Mouse (Mus musculus): ENCODE measurements at regions not wholly inside any gene's neighbourhood (a gene's known extent, or its start where the extent isn't known, plus 50 kb on each side); places are given as distances from the start of the nearest gene placed in this dataset.

DNA sequence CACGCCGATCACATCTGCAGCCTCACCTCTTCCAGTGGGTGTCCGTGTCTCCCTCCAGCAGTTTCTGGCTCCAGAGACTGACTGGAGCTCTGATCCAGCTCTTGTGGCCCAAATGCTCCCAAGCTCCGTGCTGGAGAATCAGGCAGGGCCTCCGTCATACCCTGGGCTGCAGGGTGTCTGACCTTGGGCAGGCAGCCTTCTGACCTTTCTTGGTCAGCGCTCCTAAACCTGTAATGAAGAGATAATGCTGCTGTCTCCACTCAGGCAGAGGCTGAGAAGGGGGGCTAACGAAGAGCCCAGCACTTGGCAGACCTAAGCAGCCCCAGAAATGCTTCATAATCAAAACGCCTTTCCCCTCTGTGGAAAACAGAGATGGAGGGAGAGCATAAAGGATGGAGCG, 89.9 kb upstream of the Mef2a start:
- H3K4me3 ChIP-seq = no peak overlapping the region
- no peaks in the 10 kb centered on the region for H3K9me3 ChIP-seq
- peak overlapping the region; percentile 28; the same call in 1 of the 2 replicates for H3K4me2 ChIP-seq
- H3K9ac ChIP-seq = peak overlapping the region; percentile 67
- no peak for ATAC-seq (ENCODE audit: extremely low read depth, insufficient number of reproducible peaks, low FRiP score, low TSS enrichment)
- H3K36me3 ChIP-seq = no peaks in the 10 kb centered on the region
- peaks cover 60% of the 10 kb centered on the region for H3K4me1 ChIP-seq
- peak overlapping the region; percentile 82 for H3K27ac ChIP-seq (replicated peaks)
- 16% methylated on average over 9 of the region's 9 CpGs for WGBS
- no peaks in the 10 kb centered on the region for H3K27me3 ChIP-seq (replicated peaks)

DNA sequence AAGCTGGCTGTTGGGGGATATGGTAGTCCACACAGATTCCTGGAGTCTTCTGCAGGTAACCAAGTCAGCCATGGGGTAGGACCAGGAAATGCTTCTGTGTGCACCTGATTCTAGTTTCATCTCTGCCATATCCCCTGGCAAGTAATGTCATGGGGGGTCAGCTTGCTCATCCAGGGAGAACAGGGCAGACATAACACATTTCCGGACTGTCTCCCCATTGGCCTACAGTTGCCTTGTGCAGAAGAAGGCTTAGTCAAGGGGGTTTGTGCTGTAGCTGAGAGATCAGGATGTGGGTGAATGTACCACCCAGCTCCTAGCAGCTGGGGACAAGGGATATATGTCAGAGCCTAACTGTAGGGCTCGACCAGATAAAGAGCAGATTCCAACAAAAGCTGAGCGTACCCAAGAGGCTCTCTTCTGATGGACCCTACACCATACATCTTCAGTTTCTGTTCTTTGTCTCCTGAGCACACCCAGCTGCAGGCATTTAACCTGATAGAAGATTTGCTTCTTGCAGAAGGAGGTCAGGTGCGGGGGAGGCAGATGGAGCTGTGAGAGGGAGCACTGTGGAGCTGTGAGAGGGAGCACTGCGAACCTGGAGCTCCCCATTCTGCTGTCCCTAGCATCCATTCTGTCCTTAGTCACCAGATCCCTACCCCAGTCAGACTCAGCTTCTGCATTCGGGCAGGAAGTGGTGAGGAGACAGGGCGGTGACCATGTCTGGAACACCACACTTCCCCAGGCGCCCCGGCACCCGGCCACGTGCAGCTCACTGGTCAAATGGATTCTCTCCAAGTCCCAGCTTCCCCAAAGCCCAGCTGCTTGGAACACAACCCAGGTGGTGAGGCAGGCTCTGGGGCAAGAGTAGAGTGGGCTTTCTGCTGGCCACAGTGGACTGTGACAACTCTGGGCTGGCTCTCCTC, 88.9 kb upstream of the Mef2a start:
- no peak overlapping the region for H3K4me3 ChIP-seq
- no peaks in the 10 kb centered on the region for H3K27me3 ChIP-seq (replicated peaks)
- no peaks in the 10 kb centered on the region for H3K9me3 ChIP-seq
- peak overlapping the region; percentile 67 for H3K9ac ChIP-seq
- 0 out of 2 replicates have a peak, but pooled peaks have one; percentile 34 for ATAC-seq (ENCODE audit: extremely low read depth, insufficient number of reproducible peaks, low FRiP score, low TSS enrichment)
- 56% methylated on average over 11 of the region's 11 CpGs for WGBS
- no peaks in the 10 kb centered on the region for H3K36me3 ChIP-seq
- 0 out of 2 replicates have a peak overlapping the region, but pooled peaks have one; percentile 28 for H3K4me2 ChIP-seq
- peaks cover 60% of the 10 kb centered on the region for H3K4me1 ChIP-seq
- peak overlapping the region; percentile 82 for H3K27ac ChIP-seq (replicated peaks)

DNA sequence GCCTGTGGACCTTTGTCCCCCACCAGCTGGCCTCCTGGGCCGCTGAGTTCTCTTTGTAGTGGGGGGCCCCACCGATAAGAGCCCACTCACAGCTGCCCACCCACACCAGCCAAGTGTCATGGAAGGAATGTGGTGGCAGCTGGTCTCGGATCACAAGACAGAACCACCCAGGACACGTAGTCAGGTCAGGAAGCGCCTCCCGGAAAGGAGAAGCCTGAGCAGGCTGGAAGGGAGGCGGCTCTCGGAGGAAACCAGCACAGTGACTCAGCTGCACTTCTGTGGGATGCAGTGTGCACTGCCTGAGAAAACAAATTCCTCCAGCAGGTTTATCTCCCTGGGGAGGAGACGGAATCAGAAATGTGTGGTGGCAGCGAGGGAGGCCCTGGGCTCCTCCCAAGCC, 87.2 kb upstream of the Mef2a start:
- no peak for ATAC-seq (ENCODE audit: extremely low read depth, insufficient number of reproducible peaks, low FRiP score, low TSS enrichment)
- no peak overlapping the region for H3K4me2 ChIP-seq
- no peaks in the 10 kb centered on the region for H3K27me3 ChIP-seq (replicated peaks)
- no peaks in the 10 kb centered on the region for H3K36me3 ChIP-seq
- peak overlapping the region; percentile 26 for H3K27ac ChIP-seq (replicated peaks)
- WGBS = 25% methylated on average over 10 of the region's 10 CpGs
- peaks cover 67% of the 10 kb centered on the region for H3K4me1 ChIP-seq
- no peak overlapping the region for H3K9ac ChIP-seq
- H3K9me3 ChIP-seq = no peaks in the 10 kb centered on the region
- no peak overlapping the region for H3K4me3 ChIP-seq

DNA sequence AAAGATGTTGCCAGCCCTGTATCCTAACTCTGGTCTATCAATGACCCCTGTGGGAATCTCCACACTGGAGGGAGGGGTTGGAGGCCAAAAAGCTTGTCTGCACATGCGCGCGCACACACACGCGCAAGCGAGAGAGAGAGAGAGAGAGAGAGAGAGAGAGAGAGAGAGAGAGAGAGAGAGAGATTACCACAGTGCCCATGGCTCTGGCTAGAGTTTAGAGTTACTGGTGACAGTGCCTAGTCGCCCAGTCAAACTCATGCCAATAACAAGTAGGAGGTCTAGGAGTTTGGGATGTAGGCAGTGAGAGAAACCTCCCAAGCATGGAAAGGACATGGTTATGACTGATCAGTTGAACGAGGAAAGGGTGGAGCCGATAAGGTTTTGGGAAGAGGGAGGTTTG, 86.6 kb upstream of the Mef2a start:
- no peaks in the 10 kb centered on the region for H3K27me3 ChIP-seq (replicated peaks)
- no peaks in the 10 kb centered on the region for H3K36me3 ChIP-seq
- no peak overlapping the region for H3K4me2 ChIP-seq
- no peak for ATAC-seq (ENCODE audit: extremely low read depth, insufficient number of reproducible peaks, low FRiP score, low TSS enrichment)
- no peak overlapping the region for H3K27ac ChIP-seq (replicated peaks)
- WGBS = 91% methylated on average over 9 of the region's 9 CpGs
- no peak overlapping the region for H3K4me3 ChIP-seq
- H3K9ac ChIP-seq = no peak overlapping the region
- no peaks in the 10 kb centered on the region for H3K9me3 ChIP-seq
- peaks cover 71% of the 10 kb centered on the region for H3K4me1 ChIP-seq

DNA sequence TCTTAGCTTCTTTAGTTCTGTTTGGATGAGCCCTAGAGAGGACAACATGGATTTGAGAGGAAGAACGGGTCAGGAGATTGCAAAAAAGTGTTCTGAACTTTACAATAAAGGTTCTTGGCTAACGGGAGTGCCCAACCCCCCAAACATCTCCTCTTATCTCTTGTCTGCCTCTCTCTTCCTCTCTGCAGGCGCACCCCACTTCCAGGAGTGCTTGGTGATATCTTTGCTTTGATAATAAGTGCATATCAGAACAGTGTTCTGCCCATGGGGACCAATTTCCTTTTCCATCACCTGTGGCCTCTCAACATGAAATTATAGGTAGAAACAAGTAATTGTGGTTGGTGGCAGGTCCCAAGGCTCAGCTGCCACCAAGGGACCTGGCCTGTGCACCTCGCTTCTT, 86.0 kb upstream of the Mef2a start:
- no peaks in the 10 kb centered on the region for H3K9me3 ChIP-seq
- no peak for ATAC-seq (ENCODE audit: extremely low read depth, insufficient number of reproducible peaks, low FRiP score, low TSS enrichment)
- H3K4me2 ChIP-seq = no peak overlapping the region
- H3K4me1 ChIP-seq = peaks cover 70% of the 10 kb centered on the region
- no peaks in the 10 kb centered on the region for H3K36me3 ChIP-seq
- H3K27me3 ChIP-seq (replicated peaks) = no peaks in the 10 kb centered on the region
- H3K4me3 ChIP-seq = no peak overlapping the region
- WGBS = 50% methylated on average over 4 of the region's 4 CpGs
- H3K27ac ChIP-seq (replicated peaks) = no peak overlapping the region
- no peak overlapping the region for H3K9ac ChIP-seq

DNA sequence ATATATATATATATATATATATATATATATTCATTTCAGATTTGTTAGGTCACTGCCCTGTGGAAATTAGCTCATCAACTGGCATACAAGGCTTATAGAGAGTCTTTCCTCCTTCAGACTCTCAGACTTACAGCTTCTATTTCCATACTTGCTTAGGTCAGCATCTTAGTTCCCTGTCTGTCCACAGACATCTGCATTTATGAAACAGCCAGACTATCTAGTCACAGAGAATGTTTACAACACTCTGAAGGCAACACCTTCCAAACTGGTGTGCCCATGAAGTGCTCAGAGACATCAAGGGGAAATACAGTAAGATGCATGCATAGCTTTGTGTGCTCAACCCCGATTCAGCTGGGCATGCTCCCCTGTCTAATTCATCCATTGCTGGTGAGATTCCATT, 85.2 kb upstream of the Mef2a start:
- Histone ChIP-seq H3K27me3 (replicated peaks) (no peaks in the 10 kb centered on the region), H3K4me2 (no peak overlapping the region), H3K9me3 (peaks cover 3% of the 10 kb centered on the region; the same call in 1 of the 2 replicates), H3K4me1 (peaks cover 62% of the 10 kb centered on the region), H3K9ac (no peak overlapping the region), H3K27ac (replicated peaks) (no peak overlapping the region), H3K36me3 (no peaks in the 10 kb centered on the region), H3K4me3 (no peak overlapping the region)
- WGBS = 67% methylated on average over 1 of the region's 1 CpGs
- no peak for ATAC-seq (ENCODE audit: extremely low read depth, insufficient number of reproducible peaks, low FRiP score, low TSS enrichment)

DNA sequence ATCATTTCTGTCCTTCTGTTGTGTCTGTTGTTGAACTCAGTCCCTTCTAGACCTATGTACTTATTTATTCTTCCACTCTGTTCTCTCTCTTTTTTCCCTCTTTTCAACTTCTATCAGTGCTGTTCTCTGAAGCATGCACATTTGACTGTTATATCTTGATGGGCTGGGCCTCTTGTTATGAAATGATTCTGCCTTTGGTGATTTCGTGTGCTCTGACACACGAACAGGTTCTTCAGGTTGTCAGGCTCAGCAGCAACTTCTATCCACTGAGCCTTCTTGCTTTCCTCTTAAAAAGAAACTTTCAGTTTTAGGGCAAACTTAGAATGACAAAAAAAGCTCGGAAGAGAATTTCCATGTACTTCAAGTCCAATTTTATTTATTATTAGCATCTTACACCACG, 83.4 kb upstream of the Mef2a start:
- H3K27ac ChIP-seq (replicated peaks) = no peak overlapping the region
- H3K4me2 ChIP-seq = no peak overlapping the region
- H3K4me1 ChIP-seq = peaks cover 53% of the 10 kb centered on the region
- H3K4me3 ChIP-seq = no peak overlapping the region
- H3K9ac ChIP-seq = no peak overlapping the region
- H3K27me3 ChIP-seq (replicated peaks) = no peaks in the 10 kb centered on the region
- no peaks in the 10 kb centered on the region for H3K36me3 ChIP-seq
- peaks cover 5% of the 10 kb centered on the region; the same call in 1 of the 2 replicates for H3K9me3 ChIP-seq
- no peak for ATAC-seq (ENCODE audit: extremely low read depth, insufficient number of reproducible peaks, low FRiP score, low TSS enrichment)
- WGBS = 80% methylated on average over 4 of the region's 4 CpGs

DNA sequence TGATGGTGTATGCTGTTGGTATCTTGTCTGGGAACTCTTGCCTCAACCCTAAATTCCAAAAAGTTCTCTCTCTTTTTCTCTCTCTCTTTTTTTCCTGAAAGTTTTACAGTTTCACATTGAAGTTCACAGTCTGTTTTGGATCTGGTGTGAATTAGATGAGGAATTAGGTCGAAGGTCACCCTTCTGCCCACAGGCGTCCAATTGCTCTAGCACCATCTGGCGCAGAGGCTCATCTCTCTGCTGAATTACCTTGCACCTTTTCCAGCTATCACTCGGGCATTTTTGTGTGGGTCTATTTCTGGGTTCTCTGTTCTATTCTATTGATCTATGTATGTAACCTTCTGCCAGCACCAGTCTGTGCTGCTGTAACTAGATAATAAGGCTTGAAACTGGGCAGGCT, 81.8 kb upstream of the Mef2a start:
- H3K4me2 ChIP-seq = no peak overlapping the region
- H3K36me3 ChIP-seq = no peaks in the 10 kb centered on the region
- H3K27me3 ChIP-seq (replicated peaks) = no peaks in the 10 kb centered on the region
- H3K9ac ChIP-seq = no peak overlapping the region
- no peak overlapping the region for H3K4me3 ChIP-seq
- no peak overlapping the region for H3K27ac ChIP-seq (replicated peaks)
- ATAC-seq (ENCODE audit: extremely low read depth, insufficient number of reproducible peaks, low FRiP score, low TSS enrichment) = no peak
- H3K4me1 ChIP-seq = peaks cover 37% of the 10 kb centered on the region
- WGBS = 54% methylated on average over 4 of the region's 4 CpGs
- H3K9me3 ChIP-seq = peaks cover 5% of the 10 kb centered on the region; the same call in 1 of the 2 replicates

DNA sequence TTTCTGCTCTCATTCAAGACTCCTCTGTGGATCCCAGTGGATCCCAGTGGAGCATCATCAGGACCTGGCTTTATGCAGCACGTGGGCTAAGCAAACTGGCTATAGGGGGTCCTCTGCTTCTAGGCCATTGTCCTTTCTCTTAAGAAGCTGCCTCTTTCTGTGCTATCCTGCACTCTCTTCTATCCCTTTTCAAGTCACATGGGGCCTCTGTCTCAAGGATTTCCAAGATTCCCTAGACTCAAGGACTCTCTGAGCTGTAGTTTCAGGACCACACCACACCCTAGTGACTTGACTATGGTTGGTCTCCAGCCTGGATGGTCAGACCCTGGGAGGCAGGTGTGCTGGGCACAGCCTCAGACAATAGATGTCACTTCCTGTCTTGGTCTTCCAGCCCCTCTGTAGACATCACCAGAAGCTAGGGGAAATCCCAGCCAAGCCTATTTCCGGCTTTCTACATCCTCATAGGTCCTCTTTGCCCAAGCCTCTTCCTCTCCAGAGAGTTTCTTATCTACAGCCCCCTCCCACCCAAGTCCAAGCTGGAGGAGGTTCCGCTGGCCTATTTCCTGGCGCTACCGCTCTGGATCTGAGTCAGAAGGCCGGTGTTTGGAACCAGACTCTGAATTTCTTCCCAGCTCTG, 78.6 kb upstream of the Mef2a start:
- H3K9ac ChIP-seq = no peak overlapping the region
- ATAC-seq (ENCODE audit: extremely low read depth, insufficient number of reproducible peaks, low FRiP score, low TSS enrichment) = no peak; the same call in 1 of the 2 replicates
- H3K27me3 ChIP-seq (replicated peaks) = no peaks in the 10 kb centered on the region
- H3K27ac ChIP-seq (replicated peaks) = peak overlapping the region; percentile 77
- H3K9me3 ChIP-seq = peaks cover 5% of the 10 kb centered on the region; the same call in 1 of the 2 replicates
- no peak overlapping the region for H3K4me2 ChIP-seq
- peaks cover 43% of the 10 kb centered on the region for H3K4me1 ChIP-seq
- no peaks in the 10 kb centered on the region for H3K36me3 ChIP-seq
- WGBS = 63% methylated on average over 6 of the region's 6 CpGs
- H3K4me3 ChIP-seq = no peak overlapping the region

DNA sequence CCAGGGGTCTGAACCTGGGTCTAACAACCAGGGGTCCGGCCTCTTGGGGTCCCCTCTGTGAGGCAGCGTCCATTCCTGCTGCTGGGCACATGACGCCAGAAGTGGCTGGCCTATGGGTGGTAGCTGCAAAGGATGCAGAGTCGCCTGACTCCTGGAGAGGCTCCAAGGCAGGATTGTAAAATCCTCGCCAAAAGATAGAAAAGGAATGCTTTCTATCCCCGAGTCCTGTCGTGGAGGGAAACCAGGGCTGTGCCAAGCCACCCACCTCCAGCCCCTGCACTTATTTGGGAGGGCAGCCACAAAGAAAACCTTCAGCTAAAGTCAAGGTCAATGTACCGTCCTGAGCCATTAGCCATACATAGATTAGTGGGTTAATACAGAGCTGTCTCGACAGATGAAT, 73.9 kb upstream of the Mef2a start:
- ATAC-seq (ENCODE audit: extremely low read depth, insufficient number of reproducible peaks, low FRiP score, low TSS enrichment) = peak; percentile 41; the same call in 1 of the 2 replicates
- no peak overlapping the region for H3K4me2 ChIP-seq
- no peaks in the 10 kb centered on the region for H3K9me3 ChIP-seq
- 15% methylated on average over 9 of the region's 9 CpGs for WGBS
- no peak overlapping the region for H3K4me3 ChIP-seq
- peaks cover 59% of the 10 kb centered on the region for H3K4me1 ChIP-seq
- H3K9ac ChIP-seq = peak overlapping the region; percentile 54
- H3K36me3 ChIP-seq = no peaks in the 10 kb centered on the region
- no peaks in the 10 kb centered on the region for H3K27me3 ChIP-seq (replicated peaks)
- peak overlapping the region; percentile 91 for H3K27ac ChIP-seq (replicated peaks)

DNA sequence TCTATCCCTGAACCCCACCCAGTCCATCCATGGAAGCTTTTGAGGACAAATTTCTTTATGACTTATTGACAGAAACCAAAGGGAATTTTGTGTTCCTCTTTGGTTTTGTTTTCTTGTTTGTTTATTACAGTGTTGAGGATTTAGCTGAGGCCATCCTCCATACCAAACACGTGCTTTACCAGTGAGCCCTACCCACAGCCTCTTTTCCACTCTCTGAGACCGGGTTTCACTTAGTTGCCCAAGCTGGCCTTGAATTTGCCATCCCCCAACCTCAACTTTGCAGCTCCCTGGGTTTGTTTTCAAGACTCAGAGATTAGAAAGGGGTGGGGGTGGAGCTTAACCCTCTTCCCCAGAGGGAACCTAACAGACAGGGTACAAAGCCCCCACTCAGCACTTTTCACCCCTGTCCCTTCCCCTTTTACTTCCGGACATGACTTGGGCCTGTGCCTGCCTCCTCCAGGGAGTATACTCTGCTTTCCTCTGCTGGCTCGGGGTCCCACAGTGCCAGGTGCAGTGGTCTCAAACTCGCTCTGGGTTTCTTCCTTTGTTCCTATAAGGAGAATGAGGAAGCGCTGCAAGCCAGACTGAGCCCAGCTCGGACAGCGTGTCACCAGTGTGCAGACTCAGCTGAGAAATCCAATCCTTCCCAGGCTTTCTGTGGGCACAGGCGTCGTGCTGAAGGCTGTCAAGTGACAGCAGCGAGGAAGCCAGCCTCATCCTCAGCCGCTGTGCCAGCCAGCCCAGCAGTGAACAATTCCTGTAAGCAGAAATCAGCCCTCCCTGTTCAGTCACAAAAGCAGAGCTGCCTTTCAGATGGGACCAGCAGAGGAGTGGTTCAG, 72.8 kb upstream of the Mef2a start:
- H3K27ac ChIP-seq (replicated peaks) = peak overlapping the region; percentile 91
- no peaks in the 10 kb centered on the region for H3K36me3 ChIP-seq
- no peak overlapping the region for H3K4me3 ChIP-seq
- H3K27me3 ChIP-seq (replicated peaks) = no peaks in the 10 kb centered on the region
- ATAC-seq (ENCODE audit: extremely low read depth, insufficient number of reproducible peaks, low FRiP score, low TSS enrichment) = no peak
- WGBS = 24% methylated on average over 12 of the region's 12 CpGs
- no peaks in the 10 kb centered on the region for H3K9me3 ChIP-seq
- peak overlapping the region; percentile 3; the same call in 1 of the 2 replicates for H3K4me2 ChIP-seq
- peak overlapping the region; percentile 54 for H3K9ac ChIP-seq
- H3K4me1 ChIP-seq = peaks cover 57% of the 10 kb centered on the region

Measured in heart, embryonic 13.5 days (tissue).